Mouse (Mus musculus) heart, postnatal 0 days (tissue): ENCODE measurements around the gene Gna13. TPM values are rescaled to one million over a fixed set of nuclear protein-coding genes. Genes with fewer than 3 reads are reported as not detected.
A peak's percentile ranks its signal among the peaks of the same experiment; 100 is the strongest.

Experiments
- ATAC-seq: fragments of 200-750 bp; cut with Nextera tagmentation; 2 replicates; pipeline ENCODE4 v1.8.0; 2017; ENCODE audit warnings: low read depth, moderate number of reproducible peaks, moderate library complexity; ENCODE audit not compliant: insufficient read depth
- DNase-seq: peaks from one replicate; pipeline ENCODE4 v3.0.0-alpha.2; 2016; ENCODE audit warnings: low spot score
- H3K27ac ChIP-seq: fragments of 300-500 bp; sonication (generic); 2 replicates; pipeline ENCODE4 v1.5.1; 2014; ENCODE audit warnings: low read depth, mild to moderate bottlenecking
- H3K27me3 ChIP-seq: fragments of 300-500 bp; sonication (generic); 2 replicates; pipeline ENCODE4 v1.6.1; 2014; ENCODE audit warnings: low read length, mixed read lengths; ENCODE audit not compliant: control insufficient read depth, insufficient read depth
- H3K36me3 ChIP-seq: fragments of 300-500 bp; sonication (generic); replicated peaks from 2 replicates; pipeline ENCODE4 v1.6.1; 2014; ENCODE audit warnings: low read length, mixed read lengths; ENCODE audit not compliant: control insufficient read depth, insufficient read depth
- H3K4me1 ChIP-seq: fragments of 300-500 bp; sonication (generic); 2 replicates; pipeline ENCODE4 v1.6.1; 2014; ENCODE audit warnings: antibody characterized with exemption; ENCODE audit not compliant: control insufficient read depth, insufficient read depth
- H3K4me2 ChIP-seq: fragments of 300-500 bp; sonication (generic); 2 replicates; pipeline ENCODE4 v1.6.1; 2014; ENCODE audit warnings: low read depth, mild to moderate bottlenecking, low read length, moderate library complexity
- H3K4me3 ChIP-seq: fragments of 300-500 bp; sonication (generic); 2 replicates; pipeline ENCODE4 v1.5.1; 2014; ENCODE audit warnings: low read depth, low read length
- H3K9ac ChIP-seq: fragments of 300-500 bp; sonication (generic); replicated peaks from 2 replicates; pipeline ENCODE4 v1.6.1; 2014; ENCODE audit warnings: low read depth, low read length, mixed read lengths
- H3K9me3 ChIP-seq: fragments of 300-500 bp; sonication (generic); replicated peaks from 2 replicates; pipeline ENCODE4 v1.6.1; 2016; ENCODE audit warnings: low read length; ENCODE audit not compliant: control insufficient read depth
- CTCF ChIP-seq: IDR thresholded peaks from 2 replicates; pipeline ENCODE4 v1.5.1; 2016; ENCODE audit warnings: antibody characterized with exemption, control low read depth, low read depth
- EP300 ChIP-seq: IDR thresholded peaks from 2 replicates; pipeline ENCODE4 v1.6.1; 2016; ENCODE audit warnings: antibody characterized with exemption, low read depth
- WGBS: fragments of 180-500 bp; shearing (Covaris S2); extraction: QIAGEN DNeasy Blood & Tissue Kit; methylation state at CpG from one replicate; pipeline ENCODE4 v1.1.7; 2014; 5-methylcytosine and 5-hydroxymethylcytosine counted together
- polyA plus RNA-seq: library from polyadenylated mRNA; unstranded; fragments of >200 nt; fragmentation: Nextera tagmentation; extraction: Ambion mirVana; gene quantifications from 2 replicates; pipeline ENCODE4 v1.2.1, GENCODE M21; 2015
- total RNA-seq: library from RNA; depleted of rRNA; stranded (reverse); fragments of >200 nt; gene quantifications from 2 replicates; pipeline ENCODE4 v1.2.3, GENCODE M21; 2014; ENCODE audit warnings: low replicate concordance

The Gna13 gene
- total and polyA plus RNA-seq, 2 experiments from 2014 or later = 28.0 to 42.7 TPM

DNA sequence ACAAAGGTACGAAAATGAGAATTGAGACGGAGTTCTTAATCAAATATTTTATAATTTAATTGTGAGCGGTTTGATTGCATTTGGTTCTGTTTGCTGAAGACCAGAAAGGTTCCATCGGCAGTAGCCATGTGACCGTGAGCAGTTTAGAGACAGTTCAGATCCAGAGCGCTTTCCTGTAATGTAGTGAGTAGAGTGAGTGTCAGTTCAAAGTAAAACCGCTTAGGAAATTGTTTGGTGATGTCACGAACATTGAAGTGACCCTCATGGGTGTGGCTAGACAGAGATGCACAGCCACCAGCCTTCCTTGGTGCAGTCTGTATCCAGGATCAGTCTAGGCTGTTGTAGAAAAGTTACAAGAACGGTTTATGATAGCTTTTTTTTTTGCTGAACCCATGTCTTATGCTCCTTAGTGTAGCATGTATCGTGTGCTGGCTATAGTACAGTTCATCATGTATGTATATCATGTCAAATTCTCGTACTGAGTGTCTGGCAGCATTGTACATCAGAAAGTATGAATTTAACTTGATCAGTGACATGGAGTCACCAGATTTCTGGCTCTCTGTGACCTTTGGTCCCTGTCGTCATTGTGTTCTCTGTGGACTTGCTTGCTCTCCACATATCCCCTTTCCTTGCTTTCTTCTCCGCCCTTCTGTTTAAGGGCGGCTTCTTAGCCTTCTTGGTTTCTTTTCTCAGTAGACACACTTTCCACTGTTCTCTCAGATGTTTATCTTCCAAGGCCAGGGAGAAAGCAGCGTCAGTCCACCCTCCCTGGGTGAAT is 4.4 kb downstream of the Gna13 start:
- Histone ChIP-seq H3K9ac (no peak overlapping the region), H3K4me2 (0 out of 2 replicates have a peak overlapping the region, but pooled peaks have one; percentile 2)

DNA sequence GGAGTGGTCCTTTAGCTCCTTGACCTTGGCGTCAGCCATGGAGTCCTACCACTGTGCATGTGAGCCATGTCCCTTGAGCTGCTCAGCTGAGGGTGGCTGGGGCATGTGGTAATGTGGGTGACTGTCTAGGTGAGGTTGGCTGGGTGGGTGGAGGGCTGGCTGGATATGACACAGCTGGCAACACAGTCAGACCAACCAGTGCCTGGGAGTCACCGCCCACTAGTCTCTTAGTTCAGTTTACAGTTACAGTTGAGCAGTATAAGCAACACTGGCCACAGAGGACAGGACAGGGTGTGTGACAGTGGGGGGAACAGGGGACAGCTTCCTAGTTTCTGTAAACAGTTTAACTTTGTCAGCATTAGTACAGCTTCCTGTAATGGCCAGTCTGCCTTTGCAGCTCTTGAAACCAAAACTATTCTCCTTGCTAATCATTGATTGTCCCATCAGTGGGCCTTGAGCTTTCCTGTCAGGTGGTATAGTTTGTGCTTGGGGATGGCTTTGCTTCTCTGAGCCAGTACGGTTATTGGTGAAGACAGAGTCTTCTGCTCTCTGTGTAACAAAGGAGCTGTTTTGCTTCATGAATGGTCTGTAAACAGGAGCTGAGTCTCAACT is 6.5 kb downstream of the Gna13 start:
- Histone ChIP-seq H3K9me3 (no peaks in the 10 kb centered on the region), H3K4me1 (peaks cover 51% of the 10 kb centered on the region), H3K9ac (no peak overlapping the region), H3K4me2 (no peak overlapping the region), H3K27me3 (no peaks in the 10 kb centered on the region), H3K36me3 (peaks cover 22% of the 10 kb centered on the region), H3K27ac (peak overlapping the region; percentile 11; the same call in 1 of the 2 replicates), H3K4me3 (no peak overlapping the region)
- WGBS = 64% methylated on average over 3 of the region's 3 CpGs
- no peak for TF ChIP-seq EP300
- no peak for DNase-seq
- ATAC-seq = no peak

More for the DNA sequence above, 4.4 kb downstream of the Gna13 start:
- H3K9me3 ChIP-seq = no peaks in the 10 kb centered on the region
- ATAC-seq = no peak
- peaks cover 51% of the 10 kb centered on the region for H3K4me1 ChIP-seq
- 70% methylated on average over 15 of the region's 15 CpGs for WGBS
- peaks cover 16% of the 10 kb centered on the region for H3K36me3 ChIP-seq
- TF ChIP-seq CTCF = no peak
- TF ChIP-seq EP300 = no peak
- H3K27me3 ChIP-seq = no peaks in the 10 kb centered on the region
- no peak for DNase-seq
- no peak overlapping the region for H3K27ac ChIP-seq
- no peak overlapping the region for H3K4me3 ChIP-seq

DNA sequence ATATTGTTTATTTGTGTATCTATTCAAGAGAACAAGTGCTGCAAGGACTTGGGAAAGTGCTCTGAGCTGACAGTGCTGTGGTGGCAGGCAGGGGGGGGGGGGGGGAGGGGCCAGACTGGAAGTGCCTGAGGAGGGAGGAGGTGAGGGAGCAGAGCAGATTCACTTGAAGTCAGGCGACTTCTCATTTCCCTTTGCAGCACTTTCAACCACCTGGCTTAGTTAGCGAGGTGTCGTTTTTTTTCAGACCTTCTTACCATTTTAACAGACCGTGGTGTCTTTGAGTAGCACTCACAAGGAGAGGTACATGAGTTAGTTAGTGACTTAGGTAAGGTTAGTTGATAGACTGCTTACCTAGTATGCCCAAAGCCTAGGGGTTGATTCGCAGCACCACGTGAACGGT is 12.8 kb downstream of the Gna13 start:
- TF ChIP-seq CTCF = no peak
- TF ChIP-seq EP300 = no peak
- H3K4me3 ChIP-seq = no peak overlapping the region
- DNase-seq = no peak
- no peaks in the 10 kb centered on the region for H3K27me3 ChIP-seq
- no peak overlapping the region for H3K9ac ChIP-seq
- 72% methylated on average over 7 of the region's 7 CpGs for WGBS
- H3K27ac ChIP-seq = no peak overlapping the region
- peaks cover 41% of the 10 kb centered on the region for H3K4me1 ChIP-seq
- no peak overlapping the region for H3K4me2 ChIP-seq
- 0 out of 2 replicates have a peak, but pooled peaks cover 6% of the 10 kb centered on the region for H3K36me3 ChIP-seq
- no peaks in the 10 kb centered on the region for H3K9me3 ChIP-seq
- ATAC-seq = no peak

DNA sequence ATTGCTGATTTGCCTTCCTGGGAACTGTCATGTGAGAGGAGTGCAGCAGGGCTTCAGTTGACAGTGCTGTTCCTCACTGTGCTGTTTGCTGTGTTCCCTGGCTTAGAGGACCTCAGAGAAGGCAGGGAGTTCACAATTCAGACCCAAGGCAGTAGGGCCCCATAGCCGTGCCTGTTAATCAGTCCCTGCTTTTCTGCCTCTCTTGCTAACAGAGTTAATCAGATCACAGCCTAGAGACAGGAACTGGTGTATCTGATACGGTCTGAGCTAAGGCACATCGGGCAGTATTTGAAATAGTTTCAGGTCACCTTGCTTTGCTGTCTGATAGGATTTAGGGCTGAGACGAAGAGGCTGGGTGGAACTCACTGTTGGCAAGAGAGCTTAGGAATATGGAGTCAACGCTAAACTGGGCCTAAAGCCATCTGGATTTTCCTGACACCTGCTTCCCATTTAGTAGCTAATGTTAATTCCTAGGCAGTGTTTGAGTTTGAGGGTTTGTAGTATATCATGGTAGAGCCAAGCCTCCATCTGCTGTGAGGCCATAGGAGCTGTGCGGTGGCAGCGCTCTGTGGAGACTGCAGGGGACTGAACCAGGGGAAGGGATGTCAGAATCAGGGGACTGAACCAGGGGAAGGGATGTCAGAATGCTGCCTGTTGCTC is 14.0 kb downstream of the Gna13 start:
- no peak for DNase-seq
- Histone ChIP-seq H3K4me3 (no peak overlapping the region), H3K27me3 (no peaks in the 10 kb centered on the region), H3K9ac (no peak overlapping the region), H3K36me3 (0 out of 2 replicates have a peak, but pooled peaks cover 6% of the 10 kb centered on the region), H3K4me1 (peaks cover 33% of the 10 kb centered on the region), H3K27ac (peak overlapping the region; percentile 56), H3K9me3 (no peaks in the 10 kb centered on the region), H3K4me2 (0 out of 2 replicates have a peak overlapping the region, but pooled peaks have one; percentile 1)
- 32% methylated on average over 7 of the region's 7 CpGs for WGBS
- ATAC-seq = 0 out of 2 replicates have a peak, but pooled peaks have one; percentile 17
- no peak for TF ChIP-seq EP300
- no peak for TF ChIP-seq CTCF

DNA sequence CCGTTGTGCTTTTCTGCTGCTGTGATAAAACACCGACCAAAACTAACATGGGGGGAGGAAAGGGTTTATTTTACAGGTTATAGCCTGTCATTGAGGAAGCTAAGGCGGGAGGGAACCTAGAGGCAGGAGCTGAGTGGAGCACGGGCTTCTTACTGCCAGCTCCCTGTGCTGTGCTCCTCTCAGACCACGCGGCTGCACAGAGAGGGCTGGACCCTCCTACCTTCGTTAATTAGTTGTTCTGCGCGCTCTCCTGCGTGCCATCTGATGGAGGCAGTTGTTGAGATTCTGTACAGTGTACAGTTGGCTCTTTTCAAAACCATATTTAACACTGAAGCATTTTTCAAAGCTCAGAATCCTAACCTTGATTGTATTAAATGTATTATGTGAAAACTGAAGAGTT is 14.8 kb downstream of the Gna13 start:
- Histone ChIP-seq H3K27me3 (no peaks in the 10 kb centered on the region), H3K27ac (no peak overlapping the region), H3K4me3 (no peak overlapping the region), H3K4me1 (peaks cover 33% of the 10 kb centered on the region), H3K9me3 (no peaks in the 10 kb centered on the region), H3K9ac (no peak overlapping the region), H3K4me2 (no peak overlapping the region), H3K36me3 (0 out of 2 replicates have a peak, but pooled peaks cover 6% of the 10 kb centered on the region)
- WGBS = 42% methylated on average over 10 of the region's 10 CpGs
- TF ChIP-seq EP300 = no peak
- no peak for TF ChIP-seq CTCF
- ATAC-seq = no peak; the same call in 1 of the 2 replicates
- DNase-seq = no peak
